Mouse (Mus musculus) small intestine, adult 2 months (tissue): ENCODE measurements around the gene Rab23. TPM values are rescaled to one million over a fixed set of nuclear protein-coding genes. Genes with fewer than 3 reads are reported as not detected.

Source experiments
- H3K27ac ChIP-seq: fragments of 200-500 bp; 2 replicates; pipeline ENCODE4 v1.5.1; 2012; ENCODE audit warnings: low read depth, low read length, control low read depth, inconsistent platforms; ENCODE audit not compliant: insufficient read depth
- H3K27me3 ChIP-seq: fragments of 200-500 bp; 2 replicates; pipeline ENCODE4 v1.6.1; 2012; ENCODE audit warnings: mild to moderate bottlenecking, moderate library complexity, low read length, inconsistent platforms; ENCODE audit not compliant: control insufficient read depth, insufficient read depth
- H3K36me3 ChIP-seq: fragments of 200-500 bp; 2 replicates; pipeline ENCODE4 v1.6.1; 2012; ENCODE audit warnings: mild to moderate bottlenecking, low read length, control low read depth, inconsistent platforms; ENCODE audit not compliant: control insufficient read depth, insufficient read depth
- H3K4me1 ChIP-seq: fragments of 200-500 bp; 2 replicates; pipeline ENCODE4 v1.6.1; 2012; ENCODE audit warnings: low read length, inconsistent platforms, mixed read lengths; ENCODE audit not compliant: control insufficient read depth, insufficient read depth, insufficient read length
- H3K4me3 ChIP-seq: fragments of 200-500 bp; 2 replicates; pipeline ENCODE4 v1.5.1; 2012; ENCODE audit warnings: low read depth, mild to moderate bottlenecking, control low read depth, inconsistent platforms, low read length, moderate library complexity
- CTCF ChIP-seq: fragments of 200-500 bp; IDR thresholded peaks from 2 replicates; pipeline ENCODE4 v1.5.1; 2012; ENCODE audit warnings: low read depth, mild to moderate bottlenecking, control low read depth, inconsistent platforms, low read length, moderate library complexity, mixed read lengths; ENCODE audit not compliant: insufficient replicate concordance, insufficient read length; ENCODE audit errors: extremely low read depth
- POLR2A ChIP-seq: fragments of 200-500 bp; IDR thresholded peaks from 2 replicates; pipeline ENCODE4 v1.6.1; 2012; ENCODE audit warnings: low read depth, mild to moderate bottlenecking, control low read depth, inconsistent platforms, low read length, moderate library complexity
- WGBS: fragments of 180-500 bp; shearing (Covaris S2); methylation state at CpG from one replicate; pipeline ENCODE4 v1.1.7; 2018; 5-methylcytosine and 5-hydroxymethylcytosine counted together
- polyA plus RNA-seq: library from polyadenylated mRNA; depleted of rRNA; stranded (reverse); fragments of >200 nt; gene quantifications from 2 replicates; pipeline ENCODE4 v1.2.3, GENCODE M21; 2012; rRNA removed

Gene Rab23
- 3.9 and 4.6 TPM in 2 replicates for polyA plus RNA-seq

DNA sequence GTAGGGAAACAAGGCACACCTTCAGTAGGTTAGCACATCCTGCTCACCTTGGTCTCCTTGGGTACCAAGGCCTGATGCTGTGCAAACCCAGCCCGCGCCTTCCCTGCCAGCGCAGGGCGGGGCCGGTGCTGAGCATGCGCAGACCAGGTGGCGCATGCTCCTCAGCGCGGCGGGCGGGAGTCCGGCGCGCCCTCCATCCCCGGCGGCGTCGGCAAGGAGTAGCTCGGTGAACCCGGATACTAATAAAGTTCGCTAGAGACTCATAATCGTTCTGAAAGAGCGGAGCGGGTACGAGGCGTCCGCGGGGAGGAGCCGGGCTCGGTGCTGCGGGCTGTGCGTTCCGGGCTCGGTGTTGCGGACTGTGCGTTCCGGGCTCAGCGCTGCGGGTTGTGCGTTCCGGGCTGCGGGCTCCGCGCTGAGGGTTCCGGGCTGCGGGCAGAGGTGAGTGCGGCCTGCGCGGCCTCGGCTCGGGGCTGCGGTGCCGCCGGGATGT, at the start of gene Rab23:
Gene Rab23 (plus strand): TSS at position 155 of the 493 bp plus-strand sequence.
- Histone ChIP-seq H3K4me1 (peaks cover 2% of the 10 kb centered on the region; the same call in 1 of the 2 replicates), H3K27ac (peak within 1 kb of the TSS; percentile 19; the same call in 1 of the 2 replicates), H3K27me3 (no peaks in the 10 kb centered on the region), H3K4me3 (peak within 1 kb of the TSS; percentile 89), H3K36me3 (peaks cover 6% of the 10 kb centered on the region; the same call in 1 of the 2 replicates)
- WGBS: under 1% methylated on average over 54 of the region's 54 CpGs
- TF ChIP-seq CTCF (no peak), POLR2A (no peak; the same call in 1 of the 2 replicates)

DNA sequence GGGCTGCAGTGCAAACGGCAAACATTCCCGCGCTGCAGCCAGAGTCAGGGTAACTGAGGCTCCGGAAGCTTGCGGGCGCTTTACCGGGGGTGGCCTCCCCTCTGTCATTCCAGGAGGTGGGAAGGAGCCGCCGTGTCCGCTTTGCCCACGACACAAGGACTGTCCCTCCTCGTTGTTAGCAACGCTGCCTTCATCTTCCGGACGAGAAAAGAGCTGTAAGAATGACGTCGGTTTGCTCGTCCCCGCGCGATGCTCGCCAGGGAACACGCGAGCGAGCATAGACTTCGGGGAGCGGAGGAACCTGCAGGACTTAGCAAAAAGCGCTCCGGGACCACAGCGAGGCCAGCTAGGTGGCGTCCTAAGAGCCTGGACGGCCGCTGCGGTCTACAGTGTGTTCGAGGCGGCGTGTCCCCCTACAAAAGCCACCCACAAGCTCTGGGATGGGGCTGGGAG, 49.5 kb upstream of the Rab23 start:
- Histone ChIP-seq H3K4me1 (peaks cover 3% of the 10 kb centered on the region; the same call in 1 of the 2 replicates), H3K27ac (peak overlapping the region; percentile 61; the same call in 1 of the 2 replicates), H3K27me3 (no peaks in the 10 kb centered on the region), H3K36me3 (no peaks in the 10 kb centered on the region), H3K4me3 (peak overlapping the region; percentile 80)
- under 1% methylated on average over 37 of the region's 37 CpGs for WGBS
- TF ChIP-seq POLR2A (no peak), CTCF (no peak)

DNA sequence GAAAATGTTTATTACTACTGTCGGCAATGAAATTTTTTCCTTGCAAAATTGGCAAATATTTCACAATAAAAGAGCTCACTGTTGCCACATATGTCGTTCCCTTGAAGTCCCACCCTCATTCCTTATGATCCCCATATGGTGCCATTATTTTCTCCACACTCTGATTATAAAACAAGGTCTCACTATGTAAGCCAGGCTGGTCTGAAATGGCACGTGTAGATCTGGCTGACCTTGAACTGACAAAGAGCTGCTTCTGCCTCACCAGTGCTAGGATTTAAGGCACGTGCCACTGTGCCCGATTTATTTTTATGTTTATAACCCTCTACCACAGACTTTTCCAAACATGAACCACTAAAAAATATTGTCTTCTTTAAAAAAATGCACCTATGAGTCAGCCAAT, 48.2 kb upstream of the Rab23 start:
- TF ChIP-seq CTCF: no peak
- TF ChIP-seq POLR2A: no peak
- Histone ChIP-seq H3K27ac (no peak overlapping the region), H3K4me3 (no peak overlapping the region), H3K4me1 (peaks cover 3% of the 10 kb centered on the region; the same call in 1 of the 2 replicates), H3K27me3 (no peaks in the 10 kb centered on the region), H3K36me3 (no peaks in the 10 kb centered on the region)
- WGBS: 62% methylated on average over 5 of the region's 5 CpGs

DNA sequence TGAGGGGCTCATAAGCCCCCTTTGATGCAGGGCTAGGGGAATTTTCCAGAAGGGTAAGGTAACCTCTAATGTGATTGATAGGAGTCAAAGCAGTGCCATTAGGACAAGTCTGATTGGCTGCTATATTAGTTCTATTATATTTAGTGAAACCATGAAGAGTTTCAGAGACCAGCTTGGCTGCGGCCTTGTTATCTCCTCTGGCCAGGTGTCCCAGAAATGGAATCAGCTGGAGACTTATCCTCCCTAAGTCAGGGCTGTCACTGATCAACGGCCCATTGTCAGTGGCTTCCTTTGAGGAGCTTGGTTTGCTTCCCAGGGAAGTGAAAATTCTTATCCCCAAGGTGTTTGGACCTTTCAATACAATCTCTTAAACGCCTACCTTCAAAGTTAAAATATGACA, 47.6 kb upstream of the Rab23 start:
- H3K36me3 ChIP-seq: no peaks in the 10 kb centered on the region
- no peak overlapping the region for H3K4me3 ChIP-seq
- 69% methylated on average over 3 of the region's 3 CpGs for WGBS
- TF ChIP-seq CTCF (no peak), POLR2A (no peak)
- no peak overlapping the region for H3K27ac ChIP-seq
- no peaks in the 10 kb centered on the region for H3K27me3 ChIP-seq
- peaks cover 3% of the 10 kb centered on the region; the same call in 1 of the 2 replicates for H3K4me1 ChIP-seq

DNA sequence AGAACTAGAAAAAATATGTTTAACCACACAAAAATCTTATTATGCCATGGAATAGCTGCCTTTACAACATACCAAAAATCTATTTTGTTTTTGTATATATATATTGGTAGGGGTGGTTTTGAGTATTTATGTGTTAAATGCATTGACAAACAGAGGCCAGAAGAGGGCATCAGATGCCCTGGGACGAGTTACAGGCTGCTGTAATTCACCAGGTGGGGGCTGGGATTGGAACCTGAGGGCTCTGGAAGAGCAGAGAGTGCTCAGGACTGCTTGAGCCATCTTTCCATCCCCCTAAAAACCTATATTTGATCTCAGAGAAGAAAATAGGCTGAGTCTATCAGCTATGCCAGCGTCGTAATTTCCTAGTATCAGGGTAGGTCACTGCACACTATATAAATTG, 47.2 kb upstream of the Rab23 start:
- no peak overlapping the region for H3K4me3 ChIP-seq
- peaks cover 3% of the 10 kb centered on the region; the same call in 1 of the 2 replicates for H3K4me1 ChIP-seq
- H3K27me3 ChIP-seq: no peaks in the 10 kb centered on the region
- WGBS: 31% methylated on average over 3 of the region's 3 CpGs
- no peak overlapping the region for H3K27ac ChIP-seq
- TF ChIP-seq CTCF (peak; percentile 48; the same call in 1 of the 2 replicates), POLR2A (no peak)
- H3K36me3 ChIP-seq: no peaks in the 10 kb centered on the region

DNA sequence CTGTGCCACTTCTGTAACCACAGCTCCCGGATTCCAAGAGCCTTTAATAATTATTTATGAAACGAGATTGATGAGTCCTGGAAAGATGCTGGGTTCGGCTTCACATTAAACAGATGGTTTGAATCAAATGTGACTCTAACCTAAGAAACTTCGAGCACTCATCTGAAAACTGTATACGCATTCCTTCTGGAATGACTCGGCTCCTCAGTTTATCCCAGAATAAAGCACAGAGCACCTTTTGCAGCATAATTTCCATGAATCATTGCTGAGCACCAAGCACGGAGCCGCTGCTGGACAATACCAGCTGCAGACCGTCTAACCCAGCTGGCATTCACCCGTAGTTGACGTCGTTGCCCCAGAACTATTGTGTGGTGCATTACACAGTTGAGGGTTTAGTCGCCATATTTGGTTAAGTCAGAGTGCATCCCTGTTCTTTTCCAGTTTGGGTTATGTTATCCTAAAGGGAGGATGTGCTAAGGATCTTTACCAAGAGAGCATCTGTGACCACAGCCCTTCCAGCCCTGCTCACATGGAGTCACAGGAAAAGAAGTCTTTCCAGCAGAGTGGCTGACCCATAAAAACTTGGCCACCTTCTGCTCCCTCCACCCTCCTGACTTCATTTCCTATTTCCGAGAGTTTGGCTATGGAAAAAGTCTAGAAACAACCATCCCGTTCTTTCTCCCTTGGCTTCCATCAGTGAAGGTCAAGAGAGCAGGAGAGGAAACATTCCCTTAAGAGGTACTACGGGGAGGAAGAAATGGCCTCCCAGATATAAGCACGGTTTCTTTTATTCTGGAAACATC, 46.3 kb upstream of the Rab23 start:
- TF ChIP-seq CTCF: no peak
- TF ChIP-seq POLR2A: no peak
- H3K4me3 ChIP-seq: no peak overlapping the region
- peaks cover 3% of the 10 kb centered on the region; the same call in 1 of the 2 replicates for H3K4me1 ChIP-seq
- 68% methylated on average over 17 of the region's 17 CpGs for WGBS
- no peaks in the 10 kb centered on the region for H3K27me3 ChIP-seq
- H3K36me3 ChIP-seq: no peaks in the 10 kb centered on the region
- no peak overlapping the region for H3K27ac ChIP-seq

DNA sequence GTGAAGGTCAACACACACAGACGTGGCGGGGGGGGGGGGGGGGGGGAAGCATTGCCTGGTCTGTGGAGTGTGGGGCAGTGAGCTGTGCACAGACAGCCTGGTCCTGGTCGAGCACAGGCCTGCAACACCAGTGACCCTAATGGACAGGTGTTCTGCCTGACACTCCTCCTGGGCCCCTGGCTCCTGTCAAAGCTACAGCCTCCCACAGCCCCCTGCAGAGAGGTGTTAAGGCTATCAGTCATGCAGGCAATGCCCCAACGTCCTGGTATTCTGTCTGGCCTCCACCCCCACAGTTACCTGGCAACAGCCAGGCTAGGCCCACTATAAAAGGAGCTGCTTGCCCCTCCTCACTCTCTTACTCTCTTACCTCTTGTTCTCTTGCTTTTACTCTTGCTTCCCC, 39.3 kb upstream of the Rab23 start:
- Histone ChIP-seq H3K4me1 (no peaks in the 10 kb centered on the region), H3K27me3 (no peaks in the 10 kb centered on the region), H3K27ac (no peak overlapping the region), H3K36me3 (no peaks in the 10 kb centered on the region), H3K4me3 (no peak overlapping the region)
- 59% methylated on average over 4 of the region's 4 CpGs for WGBS
- TF ChIP-seq CTCF (no peak), POLR2A (no peak)
